Mouse (Mus musculus): ENCODE measurements at regions not wholly inside any gene's neighbourhood (a gene's known extent, or its start where the extent isn't known, plus 50 kb on each side); places are given as distances from the start of the nearest gene placed in this dataset.

DNA sequence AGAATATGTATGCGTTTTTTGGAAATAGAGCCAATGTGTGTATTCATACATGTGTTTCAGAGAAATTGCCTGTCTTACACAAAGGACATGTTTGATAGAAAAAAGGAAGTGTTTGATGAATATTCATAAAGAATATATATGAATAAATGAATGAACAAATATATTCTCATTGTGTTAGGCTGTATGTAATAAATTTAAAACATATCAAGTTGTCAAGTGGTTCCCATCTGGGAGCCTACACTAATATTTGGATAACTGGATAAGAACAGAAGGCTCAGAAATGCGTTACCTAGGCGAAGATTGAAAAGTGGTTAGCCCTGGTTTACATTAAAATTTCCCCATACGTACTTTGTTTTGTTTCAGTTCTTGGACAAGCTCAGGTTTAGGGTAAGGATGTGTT lies 1369.7 kb downstream of the Slc22a22 start:
- TF ChIP-seq POLR2A (IDR thresholded peaks at IDR 0.05; ENCODE audit: insufficient read length, low read depth) (no peak), CEBPB (IDR thresholded peaks at IDR 0.05; ENCODE audit: insufficient read depth, poor library complexity, severe bottlenecking) (no peak), TCF12 (IDR thresholded peaks at IDR 0.05; ENCODE audit: insufficient read depth, poor library complexity, severe bottlenecking) (no peak), POLR2AphosphoS2 (IDR thresholded peaks at IDR 0.05; ENCODE audit: insufficient read length, low read depth) (no peak), MYOD1 (IDR thresholded peaks at IDR 0.05; ENCODE audit: control insufficient read depth in 1 of 3, insufficient read length in 2 of 3, low read depth in 2 of 3) (no peak), E2F4 (IDR thresholded peaks at IDR 0.05; ENCODE audit: insufficient read depth) (no peak), SRF (IDR thresholded peaks at IDR 0.05; ENCODE audit: control insufficient read depth, insufficient read length, low read depth) (no peak), USF1 (IDR thresholded peaks at IDR 0.05; ENCODE audit: low read depth) (no peak)
